Mouse (Mus musculus) CD4-positive, CD25-positive, alpha-beta regulatory T cell, adult 2 months (primary cell): ENCODE data around the gene Oaz2.
A peak's percentile ranks its signal among the peaks of the same experiment; 100 is the strongest.

Experiments used
- DNase-seq: peaks from one replicate; pipeline ENCODE4 v3.0.0-alpha.2; 2012; ENCODE audit warnings: low read depth, low spot score

The Oaz2 gene

GRCm38 (mm10) chr9:65667701-65668100 is at the start of gene Oaz2:
TSS of gene Oaz2 (plus strand) at chr9:65668001.
- no peak for DNase-seq

GRCm38 (mm10) chr9:65619311-65619710 is 48.5 kb upstream of the Oaz2 start:
- DNase-seq, result no peak

GRCm38 (mm10) chr9:65621196-65621595 is 46.6 kb upstream of the Oaz2 start:
- DNase-seq, result no peak

- no peak for DNase-seq
These were observed 46.1 kb upstream of the Oaz2 start for GRCm38 (mm10) chr9:65621666-65622065.

- peak; percentile 21 for DNase-seq
These were observed 45.0 kb upstream of the Oaz2 start for GRCm38 (mm10) chr9:65622826-65623225.

- DNase-seq, result no peak
These were observed 43.5 kb upstream of the Oaz2 start for GRCm38 (mm10) chr9:65624266-65624665.

GRCm38 (mm10) chr9:65629025-65629766 is 38.6 kb upstream of the Oaz2 start, which contains the start of gene Rbpms2:
TSS of gene Rbpms2 (plus strand) at chr9:65629648.
- peak; percentile 53 for DNase-seq

GRCm38 (mm10) chr9:65629767-65630630 is 37.8 kb upstream of the Oaz2 start:
- peak; percentile 61 for DNase-seq

GRCm38 (mm10) chr9:65630631-65631353 is 37.0 kb upstream of the Oaz2 start:
- DNase-seq, result peak; percentile 49

- DNase-seq, result peak; percentile 14
These were observed 36.3 kb upstream of the Oaz2 start for GRCm38 (mm10) chr9:65631354-65632021.

- no peak for DNase-seq
These were observed 32.0 kb upstream of the Oaz2 start for GRCm38 (mm10) chr9:65635766-65636165.

- no peak for DNase-seq
These were observed 30.9 kb upstream of the Oaz2 start for GRCm38 (mm10) chr9:65636926-65637325.

- DNase-seq, result no peak
These were observed 28.7 kb upstream of the Oaz2 start for GRCm38 (mm10) chr9:65639065-65639464.

GRCm38 (mm10) chr9:65640838-65641410 is 26.9 kb upstream of the Oaz2 start:
- DNase-seq, result no peak

- no peak for DNase-seq
These were observed 26.3 kb upstream of the Oaz2 start for GRCm38 (mm10) chr9:65641446-65642052.

GRCm38 (mm10) chr9:65642546-65642945 is 25.3 kb upstream of the Oaz2 start:
- no peak for DNase-seq

GRCm38 (mm10) chr9:65644960-65645359 is 22.8 kb upstream of the Oaz2 start:
- no peak for DNase-seq

- DNase-seq, result no peak
These were observed 21.8 kb upstream of the Oaz2 start for GRCm38 (mm10) chr9:65645984-65646383.

GRCm38 (mm10) chr9:65646782-65647181 is 21.0 kb upstream of the Oaz2 start:
- no peak for DNase-seq

GRCm38 (mm10) chr9:65648730-65649129 is 19.1 kb upstream of the Oaz2 start:
- DNase-seq, result no peak

- no peak for DNase-seq
These were observed 17.8 kb upstream of the Oaz2 start for GRCm38 (mm10) chr9:65649997-65650396.
